ENCODE assay signal across 8 mouse cellular contexts in the genomic region with DNA sequence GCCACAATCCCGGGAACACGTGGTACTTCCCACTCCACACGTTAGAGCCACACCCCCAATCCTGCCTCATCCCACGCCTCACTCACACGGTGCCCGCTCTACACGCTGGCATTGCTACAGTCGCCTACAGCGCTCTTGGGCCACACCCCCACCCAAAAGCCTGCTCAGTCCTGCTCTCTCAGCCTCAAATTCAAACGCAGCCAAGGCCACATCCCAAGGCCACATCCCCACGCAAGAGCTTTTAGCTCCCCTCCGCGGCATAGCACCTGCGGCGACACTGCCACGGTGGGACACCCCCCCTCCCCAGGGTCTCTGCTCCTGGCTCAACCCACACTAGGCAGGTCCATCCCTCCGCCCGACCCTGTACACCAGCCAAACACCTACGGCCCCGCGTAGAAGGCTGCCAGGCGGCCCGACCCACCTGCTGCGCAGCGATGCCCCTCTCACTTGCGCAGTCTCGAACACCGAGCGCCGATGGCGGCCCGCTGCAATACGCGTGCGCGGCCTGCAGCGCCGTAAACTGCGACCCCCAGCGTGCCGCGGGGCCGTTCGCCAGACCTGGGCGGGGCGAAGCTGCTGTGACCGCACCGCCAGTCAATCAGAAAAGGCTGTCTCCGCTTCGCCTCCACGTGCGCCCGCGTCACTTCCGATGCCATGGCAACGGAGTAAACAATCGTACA. TPM values are rescaled to one million over a fixed set of nuclear protein-coding genes. Genes with fewer than 3 reads are reported as not detected.
A peak's percentile ranks its signal among the peaks of the same experiment; 100 is the strongest.
DNase-seq lines count a peak whose midpoint lies in the region; ATAC-seq lines count a peak whose summit lies in the region.

No protein-coding gene starts in this region.

- H3K9me3 ChIP-seq in erythroblast, embryonic 14.5 days (ENCODE audit: control insufficient read depth, low read length): no peaks in the 10 kb centered on the region
- H3K9me3 ChIP-seq in embryonic facial prominence, embryonic 15.5 days (replicated peaks): no peaks in the 10 kb centered on the region
- no peaks in the 10 kb centered on the region for H3K9me3 ChIP-seq in heart, embryonic 12.5 days (replicated peaks)
- no peaks in the 10 kb centered on the region for H3K9me3 ChIP-seq in kidney, embryonic 16.5 days (ENCODE audit: low read length)
- no peaks in the 10 kb centered on the region for H3K9me3 ChIP-seq in liver, embryonic 11.5 days (ENCODE audit: control insufficient read depth, low read length)

- H3K4me1 ChIP-seq in erythroblast, embryonic 14.5 days (ENCODE audit: control insufficient read depth): peaks cover 9% of the 10 kb centered on the region
- H3K4me1 ChIP-seq in embryonic facial prominence, embryonic 15.5 days: peaks cover 9% of the 10 kb centered on the region
- peaks cover 7% of the 10 kb centered on the region for H3K4me1 ChIP-seq in heart, embryonic 12.5 days (replicated peaks)
- H3K4me1 ChIP-seq in kidney, embryonic 16.5 days (ENCODE audit: insufficient read depth, low read length): peaks cover 7% of the 10 kb centered on the region
- H3K4me1 ChIP-seq in liver, embryonic 11.5 days (replicated peaks; ENCODE audit: control insufficient read depth, insufficient read depth, low read length): 0 out of 2 replicates have a peak, but pooled peaks cover 3% of the 10 kb centered on the region

- H3K27me3 ChIP-seq in erythroblast, embryonic 14.5 days (ENCODE audit: control insufficient read depth): peaks cover 7% of the 10 kb centered on the region
- no peaks in the 10 kb centered on the region for H3K27me3 ChIP-seq in embryonic facial prominence, embryonic 15.5 days
- H3K27me3 ChIP-seq in heart, embryonic 12.5 days (replicated peaks): no peaks in the 10 kb centered on the region
- H3K27me3 ChIP-seq in kidney, embryonic 16.5 days (ENCODE audit: insufficient read depth, low read length): no peaks in the 10 kb centered on the region
- H3K27me3 ChIP-seq in liver, embryonic 11.5 days (replicated peaks; ENCODE audit: control insufficient read depth, insufficient read depth, low read length): no peaks in the 10 kb centered on the region

- ATAC-seq in erythroblast, adult 5-6 weeks (replicated peaks; ENCODE audit: low FRiP score, poor library complexity, severe bottlenecking): no peak
- peak; percentile 92 for ATAC-seq in embryonic facial prominence, embryonic 15.5 days (ENCODE audit: insufficient number of reproducible peaks, low FRiP score, low TSS enrichment, low read depth)
- ATAC-seq in heart, embryonic 12.5 days (ENCODE audit: insufficient number of reproducible peaks, low FRiP score): peak; percentile 95
- ATAC-seq in kidney, embryonic 16.5 days (ENCODE audit: low FRiP score, low TSS enrichment): peak; percentile 95
- ATAC-seq in liver, embryonic 11.5 days (replicated peaks; ENCODE audit: low FRiP score): peak; percentile 93

- no peaks in the 10 kb centered on the region for H3K36me3 ChIP-seq in erythroblast, embryonic 14.5 days (ENCODE audit: control insufficient read depth)
- peaks cover 2% of the 10 kb centered on the region for H3K36me3 ChIP-seq in embryonic facial prominence, embryonic 15.5 days
- H3K36me3 ChIP-seq in heart, embryonic 12.5 days: peaks cover 2% of the 10 kb centered on the region
- H3K36me3 ChIP-seq in kidney, embryonic 16.5 days (ENCODE audit: insufficient read depth, low read length): peaks cover under 1% of the 10 kb centered on the region
- H3K36me3 ChIP-seq in liver, embryonic 11.5 days (ENCODE audit: control insufficient read depth, insufficient read depth, low read length): no peaks in the 10 kb centered on the region; the same call in 1 of the 2 replicates

- H3K4me3 ChIP-seq in erythroblast, embryonic 14.5 days (replicated peaks): peak overlapping the region; percentile 60
- peak overlapping the region; percentile 70 for H3K4me3 ChIP-seq in embryonic facial prominence, embryonic 15.5 days (replicated peaks)
- H3K4me3 ChIP-seq in heart, embryonic 12.5 days: peak overlapping the region; percentile 88
- H3K4me3 ChIP-seq in kidney, embryonic 16.5 days (ENCODE audit: low read length): peak overlapping the region; percentile 77
- peak overlapping the region; percentile 67 for H3K4me3 ChIP-seq in liver, embryonic 11.5 days (ENCODE audit: low read depth, low read length)

- H3K27ac ChIP-seq in embryonic facial prominence, embryonic 15.5 days (replicated peaks): no peak overlapping the region; the same call in 1 of the 2 replicates
- H3K27ac ChIP-seq in heart, embryonic 12.5 days (ENCODE audit: poor library complexity, severe bottlenecking): peak overlapping the region; percentile 12; the same call in 1 of the 2 replicates
- no peak overlapping the region for H3K27ac ChIP-seq in kidney, embryonic 16.5 days (ENCODE audit: low read length)
- no peak overlapping the region for H3K27ac ChIP-seq in liver, embryonic 11.5 days (ENCODE audit: low read depth, low read length)

- peak overlapping the region; percentile 98 for H3K4me2 ChIP-seq in embryonic facial prominence, embryonic 15.5 days (replicated peaks)
- peak overlapping the region; percentile 92 for H3K4me2 ChIP-seq in heart, embryonic 12.5 days
- peak overlapping the region; percentile 100 for H3K4me2 ChIP-seq in kidney, embryonic 16.5 days (replicated peaks; ENCODE audit: low read depth, low read length)
- peak overlapping the region; percentile 79 for H3K4me2 ChIP-seq in liver, embryonic 11.5 days

- peak; percentile 76 for DNase-seq in liver, embryonic 11.5 days (ENCODE audit: low spot score)
- peak; percentile 80 for DNase-seq in naive thymus-derived CD4-positive, alpha-beta T cell, adult 2 months (ENCODE audit: low read depth)
- peak; percentile 55 to 77 for DNase-seq in spleen, postnatal 4 days (ENCODE audit: low spot score in 2 of 2)

- peak overlapping the region; percentile 77 for H3K9ac ChIP-seq in embryonic facial prominence, embryonic 15.5 days
- peak overlapping the region; percentile 82 for H3K9ac ChIP-seq in heart, embryonic 12.5 days
- peak overlapping the region; percentile 77 for H3K9ac ChIP-seq in kidney, embryonic 16.5 days (replicated peaks; ENCODE audit: low read length)
- peak overlapping the region; percentile 67 for H3K9ac ChIP-seq in liver, embryonic 11.5 days (ENCODE audit: low read depth, low read length)

- under 1% methylated on average over 57 of the region's 57 CpGs for WGBS in embryonic facial prominence, embryonic 15.5 days
- WGBS in heart, embryonic 12.5 days: under 1% methylated on average over 57 of the region's 57 CpGs
- under 1% methylated on average over 57 of the region's 57 CpGs for WGBS in kidney, embryonic 16.5 days
- WGBS in liver, embryonic 11.5 days: under 1% methylated on average over 57 of the region's 57 CpGs

RNA-seq across cellular contexts. Expression of a gene that starts 23.1 kb away (rescaled TPM):
- polyA plus RNA-seq in erythroblast, embryonic 14.5 days (2012): 0.04 TPM in 1 of 2 replicates, not detected in the other
- total RNA-seq in erythroblast, adult 5-6 weeks (2015; ENCODE audit: low replicate concordance): 0.63 TPM in 1 of 2 replicates, not detected in the other
- total RNA-seq in erythroblast, adult 5-6 weeks (2017; ENCODE audit: low replicate concordance): not detected in 2 replicates
- 8.8 and 10.4 TPM in 2 replicates for polyA plus RNA-seq in embryonic facial prominence, embryonic 15.5 days (2015; fragmentation: Nextera tagmentation; extraction: Ambion mirVana)
- polyA plus RNA-seq in heart, embryonic 12.5 days (2016; fragmentation: Nextera tagmentation; extraction: Ambion mirVana): 10.4 and 12.0 TPM in 2 replicates
- 9.0 and 9.9 TPM in 2 replicates for polyA plus RNA-seq in kidney, embryonic 16.5 days (2015; fragmentation: Nextera tagmentation; extraction: Ambion mirVana)
- polyA plus RNA-seq in liver, embryonic 11.5 days (2014; fragmentation: Nextera tagmentation; extraction: Ambion mirVana): 4.4 and 5.1 TPM in 2 replicates

RNA-seq across cellular contexts. Expression of a gene that starts 38.4 kb away (rescaled TPM):
- 0.01 TPM in 1 of 2 replicates, not detected in the other for polyA plus RNA-seq in erythroblast, embryonic 14.5 days (2012)
- 3.3 and 6.1 TPM in 2 replicates for total RNA-seq in erythroblast, adult 5-6 weeks (2015; ENCODE audit: low replicate concordance)
- 1.4 and 3.1 TPM in 2 replicates for total RNA-seq in erythroblast, adult 5-6 weeks (2017; ENCODE audit: low replicate concordance)
- polyA plus RNA-seq in embryonic facial prominence, embryonic 15.5 days (2015; fragmentation: Nextera tagmentation; extraction: Ambion mirVana): 14.7 and 15.5 TPM in 2 replicates
- 11.9 and 12.2 TPM in 2 replicates for polyA plus RNA-seq in heart, embryonic 12.5 days (2016; fragmentation: Nextera tagmentation; extraction: Ambion mirVana)
- 13.6 and 17.5 TPM in 2 replicates for polyA plus RNA-seq in kidney, embryonic 16.5 days (2015; fragmentation: Nextera tagmentation; extraction: Ambion mirVana)
- 7.9 and 9.8 TPM in 2 replicates for polyA plus RNA-seq in liver, embryonic 11.5 days (2014; fragmentation: Nextera tagmentation; extraction: Ambion mirVana)

RNA-seq across cellular contexts. Expression of a gene that starts 45.5 kb away (rescaled TPM):
- 0.01 TPM in 1 of 2 replicates, not detected in the other for polyA plus RNA-seq in erythroblast, embryonic 14.5 days (2012)
- not detected in 2 replicates for total RNA-seq in erythroblast, adult 5-6 weeks (2015; ENCODE audit: low replicate concordance)
- total RNA-seq in erythroblast, adult 5-6 weeks (2017; ENCODE audit: low replicate concordance): not detected in 2 replicates
- not detected in 2 replicates for polyA plus RNA-seq in embryonic facial prominence, embryonic 15.5 days (2015; fragmentation: Nextera tagmentation; extraction: Ambion mirVana)
- not detected in 2 replicates for polyA plus RNA-seq in heart, embryonic 12.5 days (2016; fragmentation: Nextera tagmentation; extraction: Ambion mirVana)
- polyA plus RNA-seq in kidney, embryonic 16.5 days (2015; fragmentation: Nextera tagmentation; extraction: Ambion mirVana): not detected in 2 replicates
- polyA plus RNA-seq in liver, embryonic 11.5 days (2014; fragmentation: Nextera tagmentation; extraction: Ambion mirVana): not detected in 2 replicates

RNA-seq across cellular contexts. Expression of a gene that starts 54.3 kb away (rescaled TPM):
- 0.06 and 0.24 TPM in 2 replicates for polyA plus RNA-seq in erythroblast, embryonic 14.5 days (2012)
- total RNA-seq in erythroblast, adult 5-6 weeks (2015; ENCODE audit: low replicate concordance): 5.8 and 6.1 TPM in 2 replicates
- total RNA-seq in erythroblast, adult 5-6 weeks (2017; ENCODE audit: low replicate concordance): 6.4 and 11.2 TPM in 2 replicates
- 36.6 and 39.7 TPM in 2 replicates for polyA plus RNA-seq in embryonic facial prominence, embryonic 15.5 days (2015; fragmentation: Nextera tagmentation; extraction: Ambion mirVana)
- 22.9 and 23.1 TPM in 2 replicates for polyA plus RNA-seq in heart, embryonic 12.5 days (2016; fragmentation: Nextera tagmentation; extraction: Ambion mirVana)
- polyA plus RNA-seq in kidney, embryonic 16.5 days (2015; fragmentation: Nextera tagmentation; extraction: Ambion mirVana): 36.0 and 38.8 TPM in 2 replicates
- polyA plus RNA-seq in liver, embryonic 11.5 days (2014; fragmentation: Nextera tagmentation; extraction: Ambion mirVana): 27.5 and 27.9 TPM in 2 replicates
